ENCODE assay signal across 18 mouse cellular contexts in genomic region chr2:11548508-11548907, GRCm38 (mm10). TPM values are rescaled to one million over a fixed set of nuclear protein-coding genes. Genes with fewer than 3 reads are reported as not detected.
DNase-seq lines count a peak whose midpoint lies in the region; ATAC-seq lines count a peak whose summit lies in the region.
"Had no signal": no experiment of that assay in that cellular context is flagged by ENCODE, and none has a peak within 500 bp of the region (broad histone marks: within the 10 kb centered on the region; RNA-seq: fewer than 3 reads in every experiment).

No protein-coding gene starts in this region.

- DNase-seq in 416B (ENCODE audit: low read depth), result peak; percentile 70
- peak; percentile 37 for DNase-seq in CD4-positive helper T cell, adult 2 months (ENCODE audit: low read depth, low spot score)
- DNase-seq in splenic B cell, adult 2 months (ENCODE audit: low read depth, low spot score), result peak; percentile 36
- no peak for DNase-seq in left cerebral cortex, postnatal 4 days
- DNase-seq: adrenal gland, postnatal 10 days; cerebellum, adult 2 months; gastrocnemius, postnatal 14 days; kidney, adult 11 months; kidney, postnatal 10 days; layer of hippocampus, adult 9-11 months; lung, embryonic 14.5 days; right cerebral cortex, adult 18-20 months had no signal

- peaks cover 13% of the 10 kb centered on the region; the same call in 1 of the 2 replicates for H3K4me1 ChIP-seq in kidney, embryonic 14.5 days (ENCODE audit: control insufficient read depth, insufficient read depth, low read length)
- peaks cover 11% of the 10 kb centered on the region for H3K4me1 ChIP-seq in forebrain, embryonic 15.5 days

- H3K4me2 ChIP-seq in kidney, embryonic 14.5 days (replicated peaks; ENCODE audit: low read depth, low read length), result no peak overlapping the region
- no peak overlapping the region for H3K4me2 ChIP-seq in forebrain, embryonic 15.5 days (replicated peaks)
- H3K4me2 ChIP-seq: embryonic facial prominence, embryonic 13.5 days; limb, embryonic 12.5 days; lung, embryonic 14.5 days had no signal

- no peak overlapping the region for H3K9ac ChIP-seq in kidney, embryonic 14.5 days (ENCODE audit: low read depth, low read length)
- H3K9ac ChIP-seq in forebrain, embryonic 15.5 days (replicated peaks), result no peak overlapping the region
- H3K9ac ChIP-seq: embryonic facial prominence, embryonic 13.5 days; limb, embryonic 12.5 days; lung, embryonic 14.5 days had no signal

- H3K27ac ChIP-seq in kidney, embryonic 14.5 days (ENCODE audit: low read depth, low read length), result no peak overlapping the region
- no peak overlapping the region for H3K27ac ChIP-seq in forebrain, embryonic 15.5 days (replicated peaks)
- H3K27ac ChIP-seq: embryonic facial prominence, embryonic 13.5 days; limb, embryonic 12.5 days had no signal

- no peak overlapping the region for H3K4me3 ChIP-seq in kidney, embryonic 14.5 days (ENCODE audit: low read length)
- no peak overlapping the region for H3K4me3 ChIP-seq in forebrain, embryonic 15.5 days
- H3K4me3 ChIP-seq: embryonic facial prominence, embryonic 13.5 days; limb, embryonic 12.5 days had no signal

- intact Hi-C loops in left cerebral cortex, postnatal 4 days (cut with DNase I), result no loop called here

- no peaks in the 10 kb centered on the region for H3K36me3 ChIP-seq in splenic B cell, adult 2 months (ENCODE audit: control insufficient read depth, insufficient read depth, low read length, poor library complexity, severe bottlenecking)
- no peaks in the 10 kb centered on the region for H3K36me3 ChIP-seq in kidney, embryonic 14.5 days (ENCODE audit: control insufficient read depth, insufficient read depth, low read length)
- H3K36me3 ChIP-seq in forebrain, embryonic 15.5 days, result no peaks in the 10 kb centered on the region
- H3K36me3 ChIP-seq: embryonic facial prominence, embryonic 13.5 days; limb, embryonic 12.5 days had no signal

- peak; percentile 18 to 31; a peak in 1 of 4 replicates for ATAC-seq in hematopoietic stem cell, adult 5-6 weeks (replicated peaks in 1 of 2; ENCODE audit: insufficient read depth in 1 of 2, low FRiP score in 2 of 2, low TSS enrichment in 1 of 2, low read depth in 1 of 2, poor library complexity in 2 of 2, severe bottlenecking in 2 of 2)
- ATAC-seq in kidney, embryonic 14.5 days (ENCODE audit: low FRiP score, low TSS enrichment), result no peak
- no peak for ATAC-seq in forebrain, embryonic 15.5 days (replicated peaks)
- ATAC-seq: hindbrain, embryonic 16.5 days had no signal

- 95% methylated on average over 10 of the region's 10 CpGs for WGBS in kidney, embryonic 14.5 days
- 94% methylated on average over 10 of the region's 10 CpGs for WGBS in forebrain, embryonic 15.5 days

- H3K27me3 ChIP-seq in splenic B cell, adult 2 months (ENCODE audit: control insufficient read depth, insufficient read depth, low read length, poor library complexity, severe bottlenecking), result no peaks in the 10 kb centered on the region
- no peaks in the 10 kb centered on the region for H3K27me3 ChIP-seq in kidney, embryonic 14.5 days (ENCODE audit: control insufficient read depth, insufficient read depth, low read length)
- peaks cover 9% of the 10 kb centered on the region; the same call in 1 of the 2 replicates for H3K27me3 ChIP-seq in forebrain, embryonic 15.5 days

- no peaks in the 10 kb centered on the region for H3K9me3 ChIP-seq in kidney, embryonic 14.5 days (ENCODE audit: control insufficient read depth, low read length)
- H3K9me3 ChIP-seq in forebrain, embryonic 15.5 days, result no peaks in the 10 kb centered on the region
- H3K9me3 ChIP-seq: embryonic facial prominence, embryonic 13.5 days; limb, embryonic 12.5 days had no signal

RNA-seq across cellular contexts. Expression of gene Pfkfb3, which starts 5.4 kb away (rescaled TPM):
- 22.7 and 38.3 TPM in 2 replicates for total RNA-seq in hematopoietic stem cell, adult 5-6 weeks (2017)
- polyA plus RNA-seq in kidney, embryonic 14.5 days (2014; fragmentation: Nextera tagmentation; extraction: Ambion mirVana), result 10.5 and 11.2 TPM in 2 replicates
- total RNA-seq in left cerebral cortex, postnatal 4 days (2021), result 10 to 100 TPM; 55.3 to 57.4 TPM
- 32.5 and 33.5 TPM in 2 replicates for polyA plus RNA-seq in forebrain, embryonic 15.5 days (2015; fragmentation: Nextera tagmentation; extraction: Ambion mirVana)

RNA-seq across cellular contexts. Expression of gene Rbm17, which starts 55.4 kb away (rescaled TPM):
- total RNA-seq in hematopoietic stem cell, adult 5-6 weeks (2017), result 178 and 218 TPM in 2 replicates
- polyA plus RNA-seq in kidney, embryonic 14.5 days (2014; fragmentation: Nextera tagmentation; extraction: Ambion mirVana), result 154 and 165 TPM in 2 replicates
- total RNA-seq in left cerebral cortex, postnatal 4 days (2021), result 100 to 1,000 TPM; 126 to 135 TPM
- 139 and 140 TPM in 2 replicates for polyA plus RNA-seq in forebrain, embryonic 15.5 days (2015; fragmentation: Nextera tagmentation; extraction: Ambion mirVana)

Comparison
In these comparisons a context has a peak if more than half of its experiments do, and no peak if none do; other contexts are left out.
1. ATAC-seq: peak in hematopoietic stem cell, adult 5-6 weeks (2 of 2); none in kidney, embryonic 14.5 days (single experiment) and forebrain, embryonic 15.5 days (single experiment).